Mouse (Mus musculus): ENCODE measurements at regions not wholly inside any gene's neighbourhood (a gene's known extent, or its start where the extent isn't known, plus 50 kb on each side); places are given as distances from the start of the nearest gene placed in this dataset.

DNA sequence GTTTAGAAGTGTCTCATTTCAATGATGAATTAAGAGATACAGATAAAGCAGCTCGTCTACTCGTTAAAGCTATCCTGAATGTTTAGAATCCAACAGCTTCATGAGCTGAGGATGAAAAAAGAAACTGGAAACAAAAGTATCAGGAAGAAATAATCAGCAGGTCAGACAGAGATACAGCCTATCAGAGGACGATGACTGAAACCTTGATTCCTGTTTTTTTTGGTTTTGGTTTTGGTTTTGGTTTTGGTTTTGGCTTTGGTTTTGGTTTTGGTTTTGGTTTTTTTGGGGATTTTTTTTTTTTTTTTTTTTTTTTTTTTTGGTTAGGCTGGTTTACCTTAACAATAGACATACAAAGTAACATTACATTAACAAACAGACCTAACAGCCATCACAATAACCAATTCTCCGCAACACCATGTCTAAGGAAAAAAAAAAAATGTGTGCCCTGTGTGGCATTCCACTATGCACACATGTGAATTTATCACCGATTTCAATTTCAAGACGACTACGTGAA is 66.9 kb upstream of the Pdha2 start:
- H3K27me3 ChIP-seq (replicated peaks; ENCODE audit: control insufficient read depth, insufficient read depth, low read length): no peaks in the 10 kb centered on the region
- H3K36me3 ChIP-seq (ENCODE audit: control insufficient read depth, insufficient read depth, low read length): no peaks in the 10 kb centered on the region
- H3K4me1 ChIP-seq (ENCODE audit: control insufficient read depth, insufficient read depth, low read depth, low read length): no peaks in the 10 kb centered on the region
- H3K4me2 ChIP-seq (ENCODE audit: low read length): no peak overlapping the region
- no peaks in the 10 kb centered on the region for H3K9me3 ChIP-seq (ENCODE audit: control insufficient read depth, low read length)
- H3K9ac ChIP-seq (ENCODE audit: low read depth, low read length): no peak overlapping the region
- no peak overlapping the region for H3K27ac ChIP-seq (ENCODE audit: low read depth, low read length)
- H3K4me3 ChIP-seq (ENCODE audit: low read length): no peak overlapping the region
- 70% methylated on average over 7 of the region's 7 CpGs for WGBS
- no peak for ATAC-seq

DNA sequence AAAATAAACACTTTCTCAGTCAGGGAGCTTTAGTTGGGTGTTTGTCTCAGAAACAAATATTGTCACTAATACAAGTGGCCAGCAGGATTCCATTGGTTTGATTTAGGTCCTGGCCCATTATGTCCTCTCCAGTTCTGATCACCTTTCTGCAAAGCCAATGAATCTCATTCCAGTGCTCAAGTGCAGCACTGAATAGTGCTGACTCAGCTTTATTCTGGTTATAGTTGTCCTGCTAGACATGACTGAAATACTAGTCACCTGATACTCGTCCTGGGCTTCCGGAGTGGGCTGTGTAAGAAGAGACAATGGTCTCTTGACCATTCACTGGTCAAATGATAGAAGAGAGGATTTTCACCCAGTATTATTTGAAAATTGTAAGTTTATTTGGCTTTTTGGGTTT is 81.6 kb upstream of the Pdha2 start:
- no peak for ATAC-seq
- Histone ChIP-seq H3K4me2 (ENCODE audit: low read length) (no peak overlapping the region), H3K9ac (ENCODE audit: low read depth, low read length) (no peak overlapping the region), H3K36me3 (ENCODE audit: control insufficient read depth, insufficient read depth, low read length) (no peaks in the 10 kb centered on the region), H3K4me1 (ENCODE audit: control insufficient read depth, insufficient read depth, low read depth, low read length) (no peaks in the 10 kb centered on the region), H3K9me3 (ENCODE audit: control insufficient read depth, low read length) (no peaks in the 10 kb centered on the region), H3K4me3 (ENCODE audit: low read length) (no peak overlapping the region), H3K27me3 (replicated peaks; ENCODE audit: control insufficient read depth, insufficient read depth, low read length) (no peaks in the 10 kb centered on the region), H3K27ac (ENCODE audit: low read depth, low read length) (no peak overlapping the region)
- WGBS: 83% methylated on average over 2 of the region's 2 CpGs

- Histone ChIP-seq H3K9ac (ENCODE audit: low read depth, low read length) (no peak overlapping the region), H3K36me3 (ENCODE audit: control insufficient read depth, insufficient read depth, low read length) (no peaks in the 10 kb centered on the region), H3K9me3 (ENCODE audit: control insufficient read depth, low read length) (no peaks in the 10 kb centered on the region), H3K4me2 (ENCODE audit: low read length) (no peak overlapping the region), H3K27ac (ENCODE audit: low read depth, low read length) (no peak overlapping the region), H3K27me3 (replicated peaks; ENCODE audit: control insufficient read depth, insufficient read depth, low read length) (no peaks in the 10 kb centered on the region), H3K4me3 (ENCODE audit: low read length) (no peak overlapping the region), H3K4me1 (ENCODE audit: control insufficient read depth, insufficient read depth, low read depth, low read length) (no peaks in the 10 kb centered on the region)
- no peak for ATAC-seq
Observed at GRCm38 (mm10) chr3:141296897-141297296, 84.7 kb upstream of the Pdha2 start.

- 90% methylated on average over 1 of the region's 1 CpGs for WGBS
- no peaks in the 10 kb centered on the region for H3K27me3 ChIP-seq (replicated peaks; ENCODE audit: control insufficient read depth, insufficient read depth, low read length)
- no peak overlapping the region for H3K9ac ChIP-seq (ENCODE audit: low read depth, low read length)
- ATAC-seq: no peak
- H3K27ac ChIP-seq (ENCODE audit: low read depth, low read length): no peak overlapping the region
- H3K9me3 ChIP-seq (ENCODE audit: control insufficient read depth, low read length): no peaks in the 10 kb centered on the region
- H3K4me3 ChIP-seq (ENCODE audit: low read length): no peak overlapping the region
- H3K36me3 ChIP-seq (ENCODE audit: control insufficient read depth, insufficient read depth, low read length): no peaks in the 10 kb centered on the region
- no peak overlapping the region for H3K4me2 ChIP-seq (ENCODE audit: low read length)
- no peaks in the 10 kb centered on the region for H3K4me1 ChIP-seq (ENCODE audit: control insufficient read depth, insufficient read depth, low read depth, low read length)
Observed at GRCm38 (mm10) chr3:141299749-141300148, 87.6 kb upstream of the Pdha2 start.

- Histone ChIP-seq H3K27me3 (replicated peaks; ENCODE audit: control insufficient read depth, insufficient read depth, low read length) (no peaks in the 10 kb centered on the region), H3K9ac (ENCODE audit: low read depth, low read length) (no peak overlapping the region), H3K4me3 (ENCODE audit: low read length) (no peak overlapping the region), H3K27ac (ENCODE audit: low read depth, low read length) (no peak overlapping the region), H3K4me1 (ENCODE audit: control insufficient read depth, insufficient read depth, low read depth, low read length) (no peaks in the 10 kb centered on the region), H3K36me3 (ENCODE audit: control insufficient read depth, insufficient read depth, low read length) (no peaks in the 10 kb centered on the region), H3K9me3 (ENCODE audit: control insufficient read depth, low read length) (no peaks in the 10 kb centered on the region; the same call in 1 of the 2 replicates), H3K4me2 (ENCODE audit: low read length) (no peak overlapping the region)
- ATAC-seq: no peak
Observed at GRCm38 (mm10) chr3:141333517-141334113, 121.5 kb upstream of the Pdha2 start.

- WGBS: 45% methylated on average over 9 of the region's 9 CpGs
- H3K4me1 ChIP-seq (ENCODE audit: control insufficient read depth, insufficient read depth, low read depth, low read length): no peaks in the 10 kb centered on the region
- H3K9ac ChIP-seq (ENCODE audit: low read depth, low read length): no peak overlapping the region
- peak overlapping the region; percentile 29; the same call in 1 of the 2 replicates for H3K27ac ChIP-seq (ENCODE audit: low read depth, low read length)
- 0 out of 2 replicates have a peak, but pooled peaks have one; percentile 56 for ATAC-seq
- no peaks in the 10 kb centered on the region for H3K36me3 ChIP-seq (ENCODE audit: control insufficient read depth, insufficient read depth, low read length)
- H3K4me3 ChIP-seq (ENCODE audit: low read length): no peak overlapping the region
- H3K27me3 ChIP-seq (replicated peaks; ENCODE audit: control insufficient read depth, insufficient read depth, low read length): no peaks in the 10 kb centered on the region
- H3K9me3 ChIP-seq (ENCODE audit: control insufficient read depth, low read length): no peaks in the 10 kb centered on the region
- peak overlapping the region; percentile 21 for H3K4me2 ChIP-seq (ENCODE audit: low read length)
Observed at GRCm38 (mm10) chr3:141338224-141338982, 126.2 kb upstream of the Pdha2 start.

- 96% methylated on average over 1 of the region's 1 CpGs for WGBS
- no peaks in the 10 kb centered on the region for H3K4me1 ChIP-seq (ENCODE audit: control insufficient read depth, insufficient read depth, low read depth, low read length)
- H3K27ac ChIP-seq (ENCODE audit: low read depth, low read length): no peak overlapping the region
- H3K4me2 ChIP-seq (ENCODE audit: low read length): no peak overlapping the region
- H3K9ac ChIP-seq (ENCODE audit: low read depth, low read length): no peak overlapping the region
- H3K4me3 ChIP-seq (ENCODE audit: low read length): no peak overlapping the region
- ATAC-seq: no peak
- H3K36me3 ChIP-seq (ENCODE audit: control insufficient read depth, insufficient read depth, low read length): no peaks in the 10 kb centered on the region
- no peaks in the 10 kb centered on the region for H3K27me3 ChIP-seq (replicated peaks; ENCODE audit: control insufficient read depth, insufficient read depth, low read length)
- no peaks in the 10 kb centered on the region for H3K9me3 ChIP-seq (ENCODE audit: control insufficient read depth, low read length)
Observed at GRCm38 (mm10) chr3:141353961-141354360, 111.1 kb upstream of the Unc5c start.

- H3K9me3 ChIP-seq (ENCODE audit: control insufficient read depth, low read length): no peaks in the 10 kb centered on the region
- H3K4me1 ChIP-seq (ENCODE audit: control insufficient read depth, insufficient read depth, low read depth, low read length): no peaks in the 10 kb centered on the region
- H3K4me2 ChIP-seq (ENCODE audit: low read length): no peak overlapping the region
- H3K27ac ChIP-seq (ENCODE audit: low read depth, low read length): no peak overlapping the region
- no peak overlapping the region for H3K4me3 ChIP-seq (ENCODE audit: low read length)
- no peaks in the 10 kb centered on the region for H3K36me3 ChIP-seq (ENCODE audit: control insufficient read depth, insufficient read depth, low read length)
- H3K27me3 ChIP-seq (replicated peaks; ENCODE audit: control insufficient read depth, insufficient read depth, low read length): no peaks in the 10 kb centered on the region
- no peak overlapping the region for H3K9ac ChIP-seq (ENCODE audit: low read depth, low read length)
- no peak for ATAC-seq
- 94% methylated on average over 1 of the region's 1 CpGs for whole genome bisulfite sequencing
Observed at GRCm38 (mm10) chr3:141393005-141393404, 72.0 kb upstream of the Unc5c start.

GRCm38 (mm10) chr3:141398214-141398613 is 66.8 kb upstream of the Unc5c start:
- Histone ChIP-seq H3K9me3 (ENCODE audit: control insufficient read depth, low read length) (no peaks in the 10 kb centered on the region), H3K9ac (ENCODE audit: low read depth, low read length) (no peak overlapping the region), H3K4me1 (ENCODE audit: control insufficient read depth, insufficient read depth, low read depth, low read length) (no peaks in the 10 kb centered on the region), H3K27ac (ENCODE audit: low read depth, low read length) (no peak overlapping the region), H3K27me3 (replicated peaks; ENCODE audit: control insufficient read depth, insufficient read depth, low read length) (no peaks in the 10 kb centered on the region), H3K36me3 (ENCODE audit: control insufficient read depth, insufficient read depth, low read length) (no peaks in the 10 kb centered on the region), H3K4me3 (ENCODE audit: low read length) (no peak overlapping the region), H3K4me2 (ENCODE audit: low read length) (no peak overlapping the region)
- ATAC-seq: no peak
- 79% methylated on average over 2 of the region's 2 CpGs for WGBS
